Mouse (Mus musculus) thymus, adult 2 months (tissue): ENCODE results near the gene Dennd1a. TPM values are rescaled to one million over a fixed set of nuclear protein-coding genes. Genes with fewer than 3 reads are reported as not detected.
A peak's percentile ranks its signal among the peaks of the same experiment; 100 is the strongest.

Experiments used
- DNase-seq: peaks from one replicate; pipeline ENCODE4 v3.0.0; 2021
- H3K27ac ChIP-seq: fragments of 200-500 bp; 2 replicates; pipeline ENCODE4 v1.5.1; 2012; ENCODE audit warnings: low read length, control low read depth; ENCODE audit not compliant: control insufficient read depth, insufficient read depth
- H3K27me3 ChIP-seq: fragments of 200-500 bp; 2 replicates; pipeline ENCODE4 v1.6.1; 2012; ENCODE audit warnings: mild to moderate bottlenecking, low read length, moderate library complexity, mixed read lengths; ENCODE audit not compliant: control insufficient read depth, insufficient read depth
- H3K36me3 ChIP-seq: fragments of 200-500 bp; 2 replicates; pipeline ENCODE4 v1.6.1; 2012; ENCODE audit warnings: mild to moderate bottlenecking, low read length, moderate library complexity; ENCODE audit not compliant: control insufficient read depth, insufficient read depth
- H3K4me1 ChIP-seq: fragments of 200-500 bp; replicated peaks from 2 replicates; pipeline ENCODE4 v1.6.1; 2012; ENCODE audit warnings: low read length; ENCODE audit not compliant: control insufficient read depth, insufficient read depth
- H3K4me3 ChIP-seq: fragments of 200-500 bp; 2 replicates; pipeline ENCODE4 v1.5.1; 2012; ENCODE audit warnings: mild to moderate bottlenecking, low read length, control low read depth, moderate library complexity; ENCODE audit not compliant: control insufficient read depth, insufficient read depth
- CTCF ChIP-seq: fragments of 200-500 bp; IDR thresholded peaks from 2 replicates; pipeline ENCODE4 v1.5.1; 2012; ENCODE audit warnings: mild to moderate bottlenecking, control low read depth, low read length, moderate library complexity, borderline replicate concordance; ENCODE audit not compliant: control insufficient read depth, poor library complexity, insufficient read depth; ENCODE audit errors: extremely low read depth
- POLR2A ChIP-seq: fragments of 200-500 bp; IDR thresholded peaks from 2 replicates; pipeline ENCODE4 v1.6.1; 2012; ENCODE audit warnings: mild to moderate bottlenecking, low read length, control low read depth, moderate library complexity; ENCODE audit not compliant: control insufficient read depth, poor library complexity, insufficient read depth; ENCODE audit errors: extremely low read depth
- WGBS: fragments of 180-500 bp; shearing (Covaris S2); methylation state at CpG from one replicate; pipeline ENCODE4 v1.1.7; 2018; 5-methylcytosine and 5-hydroxymethylcytosine counted together
- polyA plus RNA-seq: library from polyadenylated mRNA; depleted of rRNA; stranded (reverse); fragments of >200 nt; gene quantifications from 2 replicates; pipeline ENCODE4 v1.2.3, GENCODE M21; 2012

Gene Dennd1a
- polyA plus RNA-seq, 1 experiment = 35.9 TPM

DNA sequence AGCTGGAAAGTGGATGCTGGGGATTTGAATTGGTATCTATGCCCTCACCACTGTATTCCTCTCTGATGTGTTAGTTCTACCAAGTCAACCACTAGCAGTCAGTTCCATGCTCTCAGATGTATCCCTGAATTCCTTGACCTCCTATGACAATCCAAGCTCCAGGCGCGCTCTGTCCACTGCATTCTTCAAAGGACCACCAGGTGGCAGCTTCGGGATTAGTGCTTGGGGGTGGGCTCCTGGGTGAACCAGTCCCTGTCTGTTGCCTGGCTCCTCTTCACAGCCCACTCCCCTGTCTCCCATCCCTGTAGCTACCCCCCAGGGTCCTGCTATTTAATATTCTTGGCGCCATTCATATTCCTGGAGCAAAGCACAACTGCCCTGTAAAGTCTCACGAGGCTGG lies 512.6 kb downstream of the Dennd1a start:
- no peaks in the 10 kb centered on the region for H3K36me3 ChIP-seq
- H3K4me1 ChIP-seq = peaks cover 5% of the 10 kb centered on the region; the same call in 1 of the 2 replicates
- no peak overlapping the region for H3K4me3 ChIP-seq
- DNase-seq = peak; percentile 34
- no peak overlapping the region for H3K27ac ChIP-seq
- WGBS = 54% methylated on average over 5 of the region's 5 CpGs
- no peaks in the 10 kb centered on the region for H3K27me3 ChIP-seq
- TF ChIP-seq CTCF = peak; percentile 51; the same call in 1 of the 2 replicates
- no peak for TF ChIP-seq POLR2A

DNA sequence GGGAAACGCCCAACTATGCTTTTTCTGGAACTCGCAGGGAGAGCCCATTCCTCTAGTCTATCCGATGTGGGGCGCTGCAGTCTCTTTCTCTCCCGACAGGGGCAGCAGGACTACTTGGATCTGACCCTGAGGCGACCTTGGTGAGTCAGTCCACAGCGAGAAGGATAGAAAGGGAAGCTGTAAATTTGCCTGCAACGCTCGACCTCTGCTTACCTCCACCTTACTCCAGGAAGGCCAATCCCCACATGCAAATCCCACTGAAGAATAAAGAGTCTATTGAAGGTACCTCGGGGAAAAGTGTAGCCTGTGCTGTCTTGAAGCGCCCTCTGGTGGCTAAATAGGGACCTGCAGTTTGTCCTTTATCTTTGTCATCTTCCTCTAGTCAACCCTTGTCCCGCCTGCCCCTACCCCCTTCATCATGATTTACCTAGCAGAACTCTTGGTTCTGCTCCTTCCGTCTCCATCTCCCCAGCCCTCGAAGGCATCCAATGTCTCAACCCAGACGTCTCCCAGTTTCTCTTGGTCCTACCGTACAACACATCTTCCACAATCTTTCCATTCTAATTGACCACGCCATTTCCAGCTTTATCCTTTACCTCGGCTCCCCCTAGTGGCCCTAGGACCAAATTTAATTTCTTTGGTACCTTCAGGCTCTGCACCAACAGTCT lies 515.4 kb downstream of the Dennd1a start:
- Histone ChIP-seq H3K27ac (no peak overlapping the region), H3K36me3 (no peaks in the 10 kb centered on the region), H3K27me3 (no peaks in the 10 kb centered on the region), H3K4me1 (peaks cover 21% of the 10 kb centered on the region), H3K4me3 (peak overlapping the region; percentile 49)
- 1% methylated on average over 18 of the region's 18 CpGs for WGBS
- TF ChIP-seq CTCF (peak; percentile 77; the same call in 1 of the 2 replicates), POLR2A (no peak)
- DNase-seq = peak; percentile 91

DNA sequence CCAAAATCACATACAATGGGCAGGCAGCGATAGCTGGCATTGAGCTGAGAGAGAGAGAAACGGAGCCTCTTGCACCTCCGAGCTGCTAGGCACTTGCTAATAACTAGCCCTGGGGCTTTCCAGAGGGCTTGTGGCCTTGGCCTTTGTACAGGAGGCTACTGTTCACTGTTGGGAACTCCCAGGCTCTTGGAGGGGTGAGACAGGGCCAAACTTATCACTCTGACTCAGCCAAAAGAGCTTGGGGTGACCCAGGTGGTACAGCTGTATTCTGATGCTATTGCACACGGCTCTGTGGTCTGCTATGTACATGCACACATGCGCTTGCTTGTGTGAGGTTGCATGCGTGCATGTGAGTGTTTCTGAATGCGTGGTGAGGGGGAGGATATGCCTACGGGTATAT lies 517.4 kb downstream of the Dennd1a start:
- no peak for TF ChIP-seq CTCF
- no peaks in the 10 kb centered on the region for H3K36me3 ChIP-seq
- no peak overlapping the region for H3K27ac ChIP-seq
- WGBS = 84% methylated on average over 8 of the region's 8 CpGs
- no peaks in the 10 kb centered on the region for H3K27me3 ChIP-seq
- peaks cover 40% of the 10 kb centered on the region for H3K4me1 ChIP-seq
- H3K4me3 ChIP-seq = no peak overlapping the region
- no peak for DNase-seq

DNA sequence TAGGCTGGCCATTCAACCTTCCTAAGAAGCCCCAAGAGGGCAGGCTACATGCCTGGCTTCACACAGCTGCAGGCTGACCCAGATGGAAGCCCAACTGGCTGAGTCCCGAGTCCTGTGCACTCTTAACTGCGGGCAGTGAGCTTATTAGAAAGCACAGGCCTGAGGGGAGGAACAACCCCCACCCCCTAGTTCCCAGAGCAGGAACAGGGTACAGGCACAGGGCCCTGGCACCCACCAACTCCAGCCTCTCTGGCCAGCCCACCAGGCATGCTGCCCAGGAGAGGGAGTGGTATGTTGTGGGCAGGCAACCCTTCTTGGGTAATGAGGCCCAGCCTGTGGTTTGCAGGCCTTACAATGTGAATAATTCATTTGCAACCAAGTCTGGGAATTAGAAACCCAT lies 518.3 kb downstream of the Dennd1a start:
- Histone ChIP-seq H3K36me3 (no peaks in the 10 kb centered on the region), H3K4me1 (peaks cover 49% of the 10 kb centered on the region), H3K4me3 (no peak overlapping the region), H3K27ac (no peak overlapping the region), H3K27me3 (no peaks in the 10 kb centered on the region)
- no peak for DNase-seq
- TF ChIP-seq CTCF (no peak), POLR2A (no peak)
- 97% methylated on average over 2 of the region's 2 CpGs for WGBS

DNA sequence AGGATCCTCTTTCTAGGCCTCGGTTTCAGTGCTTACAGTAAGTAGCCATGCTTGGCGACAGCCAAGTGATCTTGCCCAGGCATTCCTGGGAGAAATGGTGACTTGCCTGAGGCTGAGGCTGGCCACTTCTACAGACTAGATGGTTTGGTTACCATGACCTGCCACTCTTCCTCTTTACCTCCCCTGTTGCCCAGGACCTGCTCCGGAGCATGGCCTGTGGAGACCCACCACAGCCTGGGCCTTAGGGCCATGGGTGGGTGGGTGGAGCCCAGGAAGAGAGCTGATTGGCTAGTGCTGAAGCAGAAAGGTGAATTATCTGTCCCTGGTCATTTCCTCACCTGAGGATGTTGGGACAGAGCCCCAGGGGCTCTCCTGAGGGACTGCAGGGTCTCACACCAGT lies 519.5 kb downstream of the Dennd1a start:
- Histone ChIP-seq H3K4me1 (peaks cover 52% of the 10 kb centered on the region), H3K36me3 (no peaks in the 10 kb centered on the region), H3K27ac (peak overlapping the region; percentile 40; the same call in 1 of the 2 replicates), H3K4me3 (no peak overlapping the region), H3K27me3 (no peaks in the 10 kb centered on the region)
- WGBS = 91% methylated on average over 3 of the region's 3 CpGs
- DNase-seq = no peak
- no peak for TF ChIP-seq CTCF
- no peak for TF ChIP-seq POLR2A

DNA sequence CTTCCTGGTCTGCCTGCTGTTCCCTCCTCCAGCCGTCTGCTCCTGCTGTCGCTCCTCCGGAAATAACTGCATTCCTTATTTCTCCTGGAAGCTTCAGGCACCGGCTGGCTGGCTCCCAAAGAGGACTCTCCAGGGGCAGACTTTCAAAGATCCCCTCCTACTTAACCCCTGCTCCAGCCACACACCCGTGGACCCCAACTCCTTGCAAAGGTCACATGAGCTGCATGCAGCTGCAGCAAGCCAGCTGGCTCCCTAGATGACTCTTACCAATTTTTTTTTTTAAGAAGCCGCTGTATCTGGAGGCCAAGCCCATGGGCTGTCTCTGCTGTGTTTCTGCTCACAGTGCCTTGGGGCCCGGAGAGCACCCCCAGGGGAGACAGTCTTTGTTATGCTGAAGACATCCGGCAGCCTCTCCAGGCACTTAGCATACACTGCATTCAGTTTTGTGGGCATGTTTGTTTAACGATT lies 520.1 kb downstream of the Dennd1a start:
- TF ChIP-seq POLR2A (no peak), CTCF (no peak)
- no peak for DNase-seq
- Histone ChIP-seq H3K36me3 (no peaks in the 10 kb centered on the region), H3K4me3 (no peak overlapping the region), H3K27ac (peak overlapping the region; percentile 40; the same call in 1 of the 2 replicates), H3K27me3 (no peaks in the 10 kb centered on the region), H3K4me1 (peaks cover 52% of the 10 kb centered on the region)
- WGBS = 73% methylated on average over 9 of the region's 9 CpGs
